Mouse (Mus musculus): ENCODE results near the gene Syngr3.
"Not testable (repeated sequence)": the region's sequence is repeated elsewhere in the genome, so short reads cannot be mapped to it uniquely, and the experiment has no call there.

Gene Syngr3

DNA sequence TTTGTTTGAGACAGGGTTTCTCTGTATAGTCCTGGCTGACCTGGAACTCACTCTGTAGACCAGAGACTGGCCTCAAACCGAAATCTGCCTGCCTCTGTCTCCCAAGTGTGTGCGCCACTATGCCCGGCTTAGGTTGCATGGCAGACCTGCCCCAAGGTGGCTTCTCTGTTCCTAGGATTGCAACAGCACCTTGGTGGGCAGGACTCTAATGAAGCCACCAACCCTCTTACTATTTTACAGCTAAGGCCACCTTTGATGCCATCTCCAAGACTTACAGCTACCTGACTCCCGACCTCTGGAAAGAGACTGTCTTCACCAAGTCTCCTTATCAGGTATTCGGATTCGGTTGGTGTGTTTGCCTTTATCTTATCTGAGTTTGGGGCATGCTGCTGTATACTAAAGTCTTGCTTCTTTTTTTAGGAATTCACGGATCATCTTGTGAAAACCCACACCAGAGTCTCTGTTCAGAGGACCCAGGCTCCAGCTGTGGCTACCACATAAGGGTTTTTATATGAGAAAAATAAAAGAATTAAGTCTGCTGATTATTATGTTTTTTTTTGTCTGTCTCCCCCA lies 31.7 kb upstream of the Syngr3 start:
- intact Hi-C loops (cut with DNase I), result not testable (repeated sequence)

- intact Hi-C loops (cut with DNase I), result not testable (repeated sequence)
These were observed 30.9 kb upstream of the Syngr3 start for GRCm38 (mm10) chr17:24720616-24721015.

DNA sequence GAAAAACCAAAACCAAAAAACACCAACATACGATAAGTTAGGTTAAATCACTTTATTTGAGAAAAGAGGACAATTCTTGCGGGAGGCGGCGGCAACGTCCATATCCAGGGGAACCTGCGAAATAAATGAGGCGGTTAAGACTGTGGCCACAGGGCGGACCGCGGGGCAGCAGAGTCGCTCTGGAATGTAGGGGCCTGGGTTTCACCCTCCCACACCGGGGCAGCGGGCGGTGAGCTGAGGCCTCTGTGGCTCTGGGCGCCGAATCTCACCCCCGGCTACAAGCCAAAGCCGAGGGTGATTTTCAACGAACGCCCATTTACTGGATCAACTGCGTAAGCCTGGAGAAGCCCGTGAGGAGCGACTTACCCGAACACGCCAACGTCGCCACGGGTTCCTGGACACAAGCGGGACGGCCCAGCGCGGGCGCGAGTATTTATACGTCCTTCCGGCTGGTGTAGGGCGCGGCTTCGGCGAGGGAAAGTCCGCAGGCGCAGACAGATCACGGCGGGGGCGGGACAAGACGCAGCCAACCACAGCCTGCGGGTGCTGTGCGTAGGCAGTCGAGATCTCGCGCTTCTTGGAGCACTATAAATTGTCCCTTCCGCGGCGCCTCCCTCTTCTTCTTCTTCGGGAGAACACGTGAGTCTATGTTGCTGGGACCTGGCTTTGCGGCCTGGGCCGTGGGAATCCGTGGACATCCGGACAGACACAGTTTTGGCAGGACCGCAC lies 29.9 kb upstream of the Syngr3 start:
- intact Hi-C loops (cut with DNase I), result no loop called here

DNA sequence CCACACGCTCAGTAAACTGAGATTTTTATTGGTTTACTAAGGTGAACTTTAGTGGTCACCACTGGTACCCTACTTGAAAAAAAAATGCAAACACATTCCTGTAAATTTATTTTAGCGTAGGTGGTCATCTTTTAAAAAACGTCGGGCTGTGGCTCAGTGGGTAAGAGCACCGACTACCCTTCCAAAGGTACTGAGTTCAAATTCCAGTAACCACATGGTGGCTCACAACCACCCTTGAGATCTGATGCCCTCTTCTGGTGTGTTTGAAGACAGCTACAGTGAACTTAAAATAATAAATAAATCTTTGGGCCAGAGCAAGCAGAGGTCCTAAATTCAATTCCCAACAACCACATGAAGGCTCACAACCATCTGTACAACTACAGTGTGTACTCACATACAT lies 29.2 kb upstream of the Syngr3 start:
- intact Hi-C loops (cut with DNase I), result not testable (repeated sequence)

GRCm38 (mm10) chr17:24717943-24718342 lies 28.2 kb upstream of the Syngr3 start, which contains the start of the genes Rnf151 and Rps2:
Rnf151 (minus strand) TSS chr17:24718063.
Rps2 (plus strand) TSS chr17:24718116.
- intact Hi-C loops (cut with DNase I), result no loop called here

DNA sequence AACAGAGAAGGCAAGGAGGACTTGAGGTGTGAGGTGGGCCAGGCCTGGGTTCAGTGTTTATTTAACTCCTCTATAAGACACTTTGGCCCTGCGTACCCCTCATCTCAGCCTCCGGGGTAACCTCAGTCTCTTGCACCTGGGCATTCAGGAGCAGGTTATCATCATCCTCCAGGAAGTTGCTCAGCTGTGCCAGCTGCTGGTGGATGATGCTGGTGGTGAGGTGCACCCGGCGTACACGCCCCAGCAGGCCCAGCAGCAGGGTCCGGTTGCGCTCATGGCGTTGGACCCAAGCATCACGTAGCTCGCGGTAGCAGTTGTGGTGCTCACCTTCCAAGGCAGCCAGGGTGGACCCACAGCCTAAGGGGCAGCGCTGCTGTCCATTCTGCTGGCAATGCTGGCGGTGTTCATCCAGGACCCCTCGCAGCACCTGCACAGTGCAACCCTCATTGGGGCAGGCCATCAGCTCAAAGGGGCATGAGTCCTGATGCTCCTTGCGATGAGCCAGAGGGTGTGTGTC lies 26.5 kb upstream of the Syngr3 start:
- intact Hi-C loops (cut with DNase I), result no loop called here

GRCm38 (mm10) chr17:24715556-24715955 lies 25.8 kb upstream of the Syngr3 start:
- intact Hi-C loops (cut with DNase I), result no loop called here

GRCm38 (mm10) chr17:24708646-24709045 lies 18.9 kb upstream of the Syngr3 start:
- intact Hi-C loops (cut with DNase I), result no loop called here

DNA sequence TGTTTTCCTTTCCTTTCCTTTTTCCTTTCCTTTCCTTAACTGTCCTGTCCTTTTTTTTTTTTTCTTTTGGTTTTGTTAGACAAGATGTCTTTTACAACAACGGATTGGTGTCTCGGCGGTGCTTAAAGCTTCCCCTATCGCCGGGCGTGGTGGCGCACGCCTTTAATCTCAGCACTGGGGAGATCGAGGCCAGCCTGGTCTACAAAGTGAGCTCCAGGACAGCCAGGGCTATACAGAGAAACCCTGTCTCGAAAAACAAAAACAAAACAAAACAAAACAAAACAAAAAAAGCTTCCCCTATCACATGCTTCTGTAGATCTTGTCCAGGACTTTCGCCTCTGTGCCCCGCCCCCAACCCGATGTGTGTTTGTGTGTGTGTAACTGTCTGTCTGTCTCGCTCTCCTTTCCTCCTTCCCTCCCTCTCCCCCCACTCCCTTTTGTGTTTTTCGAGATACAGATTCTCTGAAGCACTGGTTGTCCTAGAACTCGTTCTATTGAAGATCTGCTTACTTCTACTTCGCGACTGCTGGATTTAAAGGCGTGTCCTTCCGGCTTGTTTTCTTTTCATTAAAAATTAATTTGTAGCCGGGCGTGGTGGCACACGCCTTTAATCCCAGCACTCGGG lies 18.2 kb upstream of the Syngr3 start:
- intact Hi-C loops (cut with DNase I), result no loop called here

DNA sequence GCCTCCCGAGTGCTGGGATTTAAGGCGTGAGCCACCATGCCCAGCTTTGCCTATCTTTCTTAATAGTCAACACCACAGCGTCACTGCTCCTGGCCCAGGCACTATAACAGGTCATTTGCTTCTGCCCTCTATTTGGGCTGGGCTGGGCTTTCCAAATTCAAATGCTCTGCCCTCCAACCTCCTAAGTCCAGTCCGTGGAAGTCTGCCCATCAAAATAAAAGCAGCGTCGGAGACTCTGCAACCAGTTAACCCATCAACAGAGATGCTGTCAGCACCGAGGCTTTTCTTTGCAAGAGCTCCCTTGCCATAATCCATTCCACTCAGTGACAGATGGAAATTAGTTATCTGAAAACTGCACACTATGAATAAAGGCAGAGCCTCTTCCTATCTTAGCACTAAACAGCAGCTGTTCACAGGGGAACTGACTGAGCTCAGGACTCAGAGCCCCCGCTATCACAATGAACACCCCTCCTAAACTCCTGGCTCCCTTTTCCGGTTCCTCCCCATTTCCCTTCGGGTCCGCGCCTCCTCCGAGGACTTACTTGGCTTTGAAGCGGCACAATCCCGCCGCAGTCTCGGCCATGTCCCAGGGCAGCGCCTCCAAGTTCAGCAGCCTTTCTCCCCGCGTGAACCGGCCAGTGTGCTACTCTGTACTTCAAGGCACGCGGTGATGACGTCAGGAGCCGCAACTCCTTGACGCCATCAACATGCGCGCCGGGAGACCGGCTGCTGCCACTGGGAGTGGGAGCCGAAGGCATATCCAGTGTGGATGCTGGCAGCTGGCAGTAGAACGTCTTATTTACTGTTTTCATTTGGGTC lies 17.4 kb upstream of the Syngr3 start, which contains the start of gene Tbl3:
Tbl3 (minus strand) TSS at position 679 of the 819 bp plus-strand sequence.
- intact Hi-C loops (cut with DNase I), result no loop called here

GRCm38 (mm10) chr17:24705821-24706220 lies 16.1 kb upstream of the Syngr3 start:
- intact Hi-C loops (cut with DNase I), result no loop called here

DNA sequence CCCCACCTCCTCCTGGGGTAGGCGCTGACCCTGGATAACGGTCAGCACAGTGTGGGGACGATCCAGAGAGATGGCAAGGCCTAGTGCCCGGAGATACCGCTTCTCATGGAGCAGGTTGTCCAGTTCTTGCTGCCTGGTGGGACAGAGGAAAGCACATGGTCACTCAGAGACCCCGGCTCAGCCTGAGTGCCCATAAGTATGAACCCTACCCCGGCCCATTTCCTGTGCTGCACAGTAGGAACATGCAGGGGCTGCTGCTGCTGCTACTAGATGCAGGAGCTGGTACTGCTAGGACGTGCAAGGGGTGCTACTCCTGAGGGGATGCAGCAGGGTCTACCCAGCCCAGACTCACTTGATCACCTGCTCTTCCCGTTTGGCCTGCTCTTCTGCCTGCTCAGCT lies 11.5 kb upstream of the Syngr3 start:
- intact Hi-C loops (cut with DNase I), result no loop called here

DNA sequence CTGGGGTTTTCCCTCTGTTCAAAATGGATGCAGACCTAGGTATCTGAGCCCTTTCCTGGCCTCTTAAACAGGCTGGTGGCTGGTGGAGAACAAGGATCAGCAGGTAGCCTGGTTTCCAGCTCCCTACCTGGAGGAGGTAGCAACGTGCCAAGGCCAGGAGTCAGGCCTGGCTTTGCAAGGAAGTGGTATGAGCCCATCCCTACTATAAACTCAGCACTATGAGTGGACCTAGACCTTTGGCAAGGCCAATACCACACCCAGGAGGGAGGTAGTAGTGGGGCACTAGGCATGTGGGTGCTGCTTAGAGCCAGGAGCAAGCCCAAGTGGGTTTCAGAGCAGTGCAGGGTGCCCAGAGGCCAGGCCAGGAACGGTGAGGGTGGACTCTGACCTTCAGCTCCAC lies 9.7 kb upstream of the Syngr3 start:
- intact Hi-C loops (cut with DNase I), result no loop called here

- intact Hi-C loops (cut with DNase I), result no loop called here
These were observed 9.0 kb upstream of the Syngr3 start for GRCm38 (mm10) chr17:24698715-24699114.

GRCm38 (mm10) chr17:24697985-24698384 lies 8.2 kb upstream of the Syngr3 start:
- intact Hi-C loops (cut with DNase I), result no loop called here

DNA sequence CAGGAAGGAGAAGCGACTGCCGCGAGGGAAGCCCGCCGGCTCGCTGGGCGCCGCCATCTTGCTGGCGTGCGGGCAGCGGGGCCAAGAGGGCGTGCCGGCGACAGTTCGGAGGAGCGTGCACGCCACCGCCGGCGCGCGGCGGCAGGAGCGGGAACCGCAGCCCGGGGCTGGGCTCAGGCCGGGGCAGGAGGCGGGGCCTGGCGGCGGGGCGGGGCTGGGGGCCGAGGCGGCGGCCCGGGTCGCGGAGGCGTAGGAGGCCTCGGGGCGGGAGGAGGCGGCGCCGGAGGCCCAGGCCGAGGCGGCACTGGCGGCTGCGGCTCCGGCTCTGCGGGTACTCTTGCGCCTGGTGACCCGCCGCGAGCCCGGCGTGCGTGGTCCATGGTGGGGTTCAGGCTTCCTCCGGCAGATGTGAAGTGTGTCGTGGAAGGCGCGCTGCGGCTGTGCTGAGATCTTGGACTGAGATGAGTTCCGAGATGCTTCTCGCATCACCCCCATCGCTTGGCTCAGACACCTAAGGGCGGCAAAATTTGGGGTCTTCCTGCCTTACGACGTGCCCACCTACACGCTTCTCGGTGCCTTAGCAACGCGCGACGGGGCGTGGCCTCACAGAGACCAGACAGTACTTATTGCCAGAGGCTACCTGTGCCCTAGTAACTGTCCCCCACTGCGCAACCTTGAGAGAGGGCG lies 6.4 kb upstream of the Syngr3 start, which contains the start of the genes Gfer and Noxo1:
Gfer (minus strand) TSS at position 146 of the 687 bp plus-strand sequence.
Noxo1 (plus strand) TSS at position 224 of the 687 bp plus-strand sequence.
- intact Hi-C loops (cut with DNase I), result no loop called here

DNA sequence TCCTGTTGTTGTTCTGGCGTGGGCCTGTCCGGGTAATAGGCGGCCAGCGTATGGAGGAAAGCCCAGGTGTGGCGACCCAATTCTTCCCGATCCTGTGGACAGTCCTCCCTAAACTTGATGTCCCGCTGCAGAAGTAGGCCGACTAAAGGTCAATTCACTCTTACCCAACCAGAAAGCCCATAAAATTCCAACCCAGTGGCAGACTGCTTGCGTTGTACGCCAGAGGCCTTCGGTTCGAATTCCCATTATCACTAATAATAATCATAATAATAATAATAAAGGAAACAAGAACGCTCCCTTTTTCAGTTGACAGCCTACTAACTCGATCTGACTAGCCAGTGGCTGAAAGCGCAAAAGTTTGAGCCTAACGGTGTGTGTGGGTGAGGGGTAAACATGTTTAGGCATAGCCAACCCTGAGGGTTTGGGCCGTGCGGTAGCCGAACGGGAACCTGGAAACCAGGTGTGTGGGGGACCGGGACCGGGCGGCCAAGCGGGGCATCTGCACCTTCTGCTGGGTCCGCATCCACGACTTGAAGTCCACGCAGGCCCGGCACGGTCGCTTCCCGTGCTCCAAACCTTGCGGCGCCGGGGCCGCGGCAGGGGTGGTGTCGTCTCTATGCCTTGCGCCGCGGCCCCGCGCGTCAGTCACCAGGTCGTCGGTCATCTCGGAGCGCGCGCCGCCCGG lies 5.7 kb upstream of the Syngr3 start:
- intact Hi-C loops (cut with DNase I), result no loop called here

DNA sequence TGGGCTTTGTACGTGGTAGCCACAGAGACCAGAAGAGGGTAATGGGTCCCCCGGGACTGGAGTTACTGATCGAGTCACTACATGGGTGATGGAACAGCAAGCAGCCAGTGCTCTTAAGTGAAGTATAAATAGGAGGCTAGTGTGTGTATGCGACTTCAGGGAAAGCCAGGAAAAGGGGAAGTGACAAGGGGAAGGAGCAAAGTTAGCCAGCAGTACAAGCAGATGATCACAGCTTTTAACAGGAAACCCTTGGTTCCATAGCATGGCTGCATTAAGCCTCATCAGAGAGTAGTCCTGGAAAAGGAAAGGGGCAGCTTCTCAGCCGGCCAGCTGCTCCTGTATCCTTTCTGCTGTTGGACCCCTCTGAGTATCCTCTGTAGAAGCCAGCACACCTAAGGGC lies 2.6 kb upstream of the Syngr3 start:
- intact Hi-C loops (cut with DNase I), result no loop called here

GRCm38 (mm10) chr17:24687599-24687998 lies 2.2 kb downstream of the Syngr3 start:
- intact Hi-C loops (cut with DNase I), result no loop called here

- intact Hi-C loops (cut with DNase I), result no loop called here
These were observed 2.6 kb downstream of the Syngr3 start for GRCm38 (mm10) chr17:24687146-24687595.
